Mouse (Mus musculus) right cerebral cortex, adult 18-20 months (tissue): ENCODE data around the gene Rnf169.

ENCODE experiments used
- DNase-seq: peaks from one replicate; pipeline ENCODE4 v3.0.0; 2022; ENCODE audit warnings: mixed read lengths

Gene Rnf169

DNA sequence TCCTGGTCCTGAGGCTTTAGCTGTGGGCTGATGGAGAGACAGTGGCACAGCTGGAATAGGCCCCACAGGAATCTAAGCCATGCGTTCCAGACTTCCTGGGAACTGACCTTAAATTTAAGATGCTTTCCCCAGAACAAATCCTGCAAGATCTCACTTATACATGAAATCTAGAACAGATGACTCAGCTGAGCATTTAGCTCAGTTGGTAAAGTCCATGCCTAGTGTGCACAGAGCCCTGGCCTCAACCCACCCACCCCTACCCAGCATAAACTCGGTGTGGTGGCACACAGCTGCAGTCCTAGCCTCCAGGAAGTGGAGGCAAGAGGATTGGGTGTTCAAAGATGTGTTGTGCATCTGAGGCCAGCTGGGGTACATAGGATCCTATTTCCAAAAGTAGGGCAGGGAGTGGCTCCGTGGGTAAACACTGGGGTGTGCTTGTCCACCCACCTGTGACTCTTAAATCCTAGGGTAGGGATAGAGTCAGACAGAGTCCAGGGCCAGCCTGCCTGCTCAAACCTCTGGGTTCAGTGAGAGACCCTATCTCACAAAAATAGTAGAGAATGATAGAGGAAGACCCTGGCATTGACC is 90.0 kb downstream of the Rnf169 start:
- DNase-seq = no peak

DNA sequence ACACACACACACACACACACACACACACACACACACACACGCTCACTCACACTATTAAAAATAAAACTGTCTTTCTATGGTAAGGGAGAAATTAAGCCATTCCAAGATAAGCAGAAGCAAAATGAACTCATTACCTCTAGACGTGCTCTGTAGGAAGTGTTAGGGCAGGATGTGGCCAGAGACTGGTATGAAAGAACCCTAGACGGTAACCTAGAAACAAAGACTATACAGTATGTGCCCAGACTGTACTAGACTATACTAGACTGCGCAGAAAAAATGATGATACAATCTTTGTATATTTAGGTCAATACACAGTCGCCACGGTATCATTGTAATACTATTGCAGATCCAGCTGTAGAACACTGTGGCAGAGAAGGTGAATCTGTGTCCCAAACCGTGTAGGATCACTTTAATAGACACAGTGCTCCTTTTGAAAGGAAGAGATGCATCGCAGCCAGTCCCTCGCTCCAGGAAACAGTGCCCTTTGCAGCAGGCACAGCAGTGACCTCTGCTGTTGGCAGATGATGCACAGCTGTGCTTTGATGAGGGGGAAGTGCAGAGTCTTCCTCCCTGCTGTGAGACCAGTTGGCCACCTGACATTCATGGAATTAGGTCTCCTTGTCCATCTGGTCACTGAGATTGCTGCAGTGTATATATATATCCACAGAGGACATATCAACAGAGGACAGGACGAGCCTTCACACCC is 90.9 kb downstream of the Rnf169 start:
- DNase-seq = no peak

GRCm38 (mm10) chr7:99887743-99888142 is 92.5 kb downstream of the Rnf169 start:
- no peak for DNase-seq

DNA sequence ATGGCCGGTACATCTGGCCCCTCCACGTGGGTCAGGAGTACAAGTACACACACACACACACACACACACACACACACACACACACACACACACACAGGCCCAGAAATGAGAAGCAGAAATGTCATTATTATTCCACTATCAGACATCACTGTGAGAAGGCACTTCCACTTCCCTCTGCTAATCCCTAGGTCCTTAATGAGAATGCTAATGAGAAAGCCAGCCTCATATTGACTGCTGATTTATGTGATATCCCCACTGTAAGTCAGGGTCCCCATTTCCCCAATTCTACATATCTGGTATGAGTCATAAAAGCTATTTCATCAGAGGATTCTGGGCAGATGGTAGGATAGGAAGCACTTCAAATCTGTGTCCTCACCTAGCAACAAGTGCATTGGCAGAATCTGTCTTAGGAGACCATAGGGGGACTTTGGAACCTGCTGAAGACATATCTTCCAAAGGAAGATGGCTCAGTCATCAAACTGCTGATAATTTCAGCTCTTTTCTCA is 93.0 kb downstream of the Rnf169 start:
- DNase-seq = no peak

DNA sequence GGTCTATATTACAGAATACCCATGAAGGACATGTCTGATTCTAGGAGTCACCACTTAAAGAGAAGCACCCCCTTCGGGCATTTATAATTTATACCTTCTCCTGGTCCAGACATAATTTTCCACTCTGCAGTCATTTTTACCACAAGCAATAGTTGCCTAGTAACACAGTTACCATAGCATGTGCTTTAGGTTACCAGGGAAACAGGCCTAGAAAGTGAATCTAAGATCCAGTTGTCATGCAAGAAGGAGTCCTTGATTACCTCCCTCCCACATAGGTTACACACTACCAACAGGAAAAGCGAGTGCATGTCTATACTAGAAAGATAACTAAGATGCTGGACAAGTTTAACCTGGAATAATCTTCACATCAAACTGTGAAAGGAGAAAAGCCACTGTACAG is 102.0 kb downstream of the Rnf169 start:
- DNase-seq = peak; percentile 27

DNA sequence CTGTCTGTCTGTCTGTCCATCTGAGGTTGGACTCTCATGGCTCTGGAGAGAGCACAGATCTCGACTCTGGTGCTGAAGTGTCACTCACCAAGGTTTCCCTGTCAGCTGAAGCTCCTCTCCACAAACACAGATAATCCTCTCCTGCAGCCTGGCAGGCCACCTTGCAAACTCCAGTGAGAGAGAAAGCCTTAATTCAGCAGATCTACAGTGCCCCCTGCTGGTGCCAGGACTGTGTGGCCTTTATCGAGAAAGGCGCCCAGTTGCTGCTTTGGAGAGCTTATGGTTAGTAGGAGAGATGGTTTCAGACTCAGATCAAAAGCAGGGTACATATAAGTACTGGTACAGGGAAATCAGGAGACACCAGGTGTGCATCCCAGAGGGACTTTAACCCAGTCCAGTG is 103.9 kb downstream of the Rnf169 start:
- peak; percentile 85 for DNase-seq

DNA sequence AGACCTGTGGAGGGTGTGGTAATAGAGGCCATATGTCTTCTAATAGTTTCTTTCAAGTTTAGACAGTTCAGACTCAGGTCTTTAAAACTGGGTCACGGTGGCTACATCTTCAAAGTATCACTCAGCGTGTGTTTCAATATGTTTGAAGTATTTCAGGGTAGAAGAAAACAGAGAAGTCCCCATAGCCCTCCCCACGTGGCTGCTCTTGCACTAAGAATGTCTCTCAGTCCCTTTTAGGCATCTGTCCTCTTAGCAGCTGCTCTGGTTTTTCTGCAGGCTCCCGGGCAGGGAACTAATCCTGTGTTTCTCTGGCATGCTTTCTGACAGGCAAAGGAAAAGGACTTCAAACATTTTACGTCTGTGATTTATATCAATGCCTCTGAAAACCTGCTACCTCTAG is 104.4 kb downstream of the Rnf169 start:
- no peak for DNase-seq

- no peak for DNase-seq
Measured at GRCm38 (mm10) chr7:99873965-99874364, 106.3 kb downstream of the Rnf169 start.
